Mouse (Mus musculus) hindbrain, embryonic 12.5 days (tissue): Measurements from ENCODE around the gene Abcg4. TPM values are rescaled to one million over a fixed set of nuclear protein-coding genes. Genes with fewer than 3 reads are reported as not detected.

Experiments used
- ATAC-seq: fragments of 200-750 bp; cut with Nextera tagmentation; 2 replicates; pipeline ENCODE4 v1.8.0; 2017; ENCODE audit warnings: moderate TSS enrichment; ENCODE audit not compliant: low FRiP score
- H3K27ac ChIP-seq: fragments of 300-500 bp; sonication (generic); 2 replicates; pipeline ENCODE4 v1.5.1; 2016; ENCODE audit warnings: mild to moderate bottlenecking
- H3K27me3 ChIP-seq: fragments of 300-500 bp; sonication (generic); 2 replicates; pipeline ENCODE4 v1.6.1; 2016; ENCODE audit warnings: mild to moderate bottlenecking
- H3K36me3 ChIP-seq: fragments of 300-500 bp; sonication (generic); 2 replicates; pipeline ENCODE4 v1.6.1; 2016; ENCODE audit warnings: mild to moderate bottlenecking
- H3K4me1 ChIP-seq: fragments of 300-500 bp; sonication (generic); 2 replicates; pipeline ENCODE4 v1.6.1; 2016
- H3K4me2 ChIP-seq: fragments of 300-500 bp; sonication (generic); replicated peaks from 2 replicates; pipeline ENCODE4 v1.6.1; 2016; ENCODE audit warnings: mild to moderate bottlenecking
- H3K4me3 ChIP-seq: fragments of 300-500 bp; sonication (generic); 2 replicates; pipeline ENCODE4 v1.5.1; 2016; ENCODE audit warnings: mild to moderate bottlenecking
- H3K9ac ChIP-seq: fragments of 300-500 bp; sonication (generic); 2 replicates; pipeline ENCODE4 v1.6.1; 2016; ENCODE audit warnings: mild to moderate bottlenecking, moderate library complexity
- H3K9me3 ChIP-seq: fragments of 300-500 bp; sonication (generic); replicated peaks from 2 replicates; pipeline ENCODE4 v1.6.1; 2016; ENCODE audit warnings: mild to moderate bottlenecking
- WGBS: fragments of 180-500 bp; shearing (Covaris S2); methylation state at CpG from one replicate; pipeline ENCODE4 v1.1.7; 2016; 5-methylcytosine and 5-hydroxymethylcytosine counted together
- microRNA-seq: library from miRNA; unstranded; fragments of <30 nt; microRNA quantifications from one replicate; pipeline ENCODE4, GENCODE M21; 2017
- polyA plus RNA-seq: library from polyadenylated mRNA; unstranded; fragments of >200 nt; fragmentation: Nextera tagmentation; extraction: Ambion mirVana; gene quantifications from 2 replicates; pipeline ENCODE4 v1.2.1, GENCODE M21; 2016

Abcg4 gene
- polyA plus RNA-seq, 1 experiment from 2014 or later: 12.9 TPM

DNA sequence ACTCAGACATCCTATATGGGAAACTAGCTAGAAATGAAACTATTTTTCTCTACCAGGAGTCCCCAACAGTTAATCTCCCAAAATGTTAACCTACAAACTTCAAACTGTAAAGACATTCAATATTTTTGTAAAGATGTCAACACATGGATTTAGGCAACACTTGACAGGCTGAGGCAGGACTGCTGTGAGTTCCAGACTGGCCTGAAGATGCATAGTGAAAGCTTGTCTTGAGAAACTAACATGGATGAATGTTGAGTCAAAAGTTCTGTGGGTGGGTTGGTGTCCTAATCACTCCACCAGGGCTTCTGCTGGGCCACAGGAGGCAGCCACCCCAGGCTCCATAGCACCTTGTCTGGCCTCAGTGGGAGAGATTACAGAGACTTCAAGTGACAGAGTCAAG lies 56.8 kb downstream of the Abcg4 start:
- peaks cover 24% of the 10 kb centered on the region for H3K4me1 ChIP-seq
- no peaks in the 10 kb centered on the region for H3K36me3 ChIP-seq
- H3K4me2 ChIP-seq: peak overlapping the region; percentile 67
- no peaks in the 10 kb centered on the region for H3K27me3 ChIP-seq
- H3K9me3 ChIP-seq: no peaks in the 10 kb centered on the region
- H3K9ac ChIP-seq: no peak overlapping the region
- ATAC-seq: no peak
- H3K4me3 ChIP-seq: no peak overlapping the region
- no peak overlapping the region for H3K27ac ChIP-seq

GRCm38 (mm10) chr9:44225993-44226392 lies 62.4 kb downstream of the Abcg4 start:
- H3K27me3 ChIP-seq: no peaks in the 10 kb centered on the region
- no peak overlapping the region for H3K4me3 ChIP-seq
- 67% methylated on average over 6 of the region's 6 CpGs for WGBS
- no peak for ATAC-seq
- peaks cover 8% of the 10 kb centered on the region; the same call in 1 of the 2 replicates for H3K4me1 ChIP-seq
- H3K36me3 ChIP-seq: no peaks in the 10 kb centered on the region
- no peak overlapping the region for H3K4me2 ChIP-seq
- H3K9me3 ChIP-seq: no peaks in the 10 kb centered on the region
- no peak overlapping the region for H3K9ac ChIP-seq
- H3K27ac ChIP-seq: no peak overlapping the region

Small RNA genes within 50 kb of the gene (microRNA-seq; reads per million reads assigned to microRNA genes)
- not detected for gene Gm44335

Other genes with a start within 250 kb of the Abcg4 start
- gene Thy1, start 245.2 kb downstream of the Abcg4 start, polyA plus RNA-seq: not detected in 2 replicates
- gene Usp2, start 221.6 kb downstream of the Abcg4 start, polyA plus RNA-seq: 11.5 and 14.2 TPM in 2 replicates
- 0.14 and 0.30 TPM in 2 replicates for gene Mfrp, start 186.9 kb downstream of the Abcg4 start, polyA plus RNA-seq
- 1.4 and 1.8 TPM in 2 replicates for gene C1qtnf5, start 181.4 kb downstream of the Abcg4 start, polyA plus RNA-seq
- 0.26 and 0.30 TPM in 2 replicates for gene Gm49380, start 175.1 kb downstream of the Abcg4 start, polyA plus RNA-seq
- 57.1 and 61.4 TPM in 2 replicates for gene Rnf26, start 175.1 kb downstream of the Abcg4 start, polyA plus RNA-seq
- gene Mcam, start 154.1 kb downstream of the Abcg4 start, polyA plus RNA-seq: 14.5 and 15.4 TPM in 2 replicates
- 26.2 and 30.5 TPM in 2 replicates for gene Cbl, start 54.6 kb downstream of the Abcg4 start, polyA plus RNA-seq
- not detected in 2 replicates for gene Ccdc153, start 47.9 kb downstream of the Abcg4 start, polyA plus RNA-seq
- gene Pdzd3, start 37.1 kb downstream of the Abcg4 start, polyA plus RNA-seq: 0.15 TPM in 1 of 2 replicates, not detected in the other
- 5.1 and 5.6 TPM in 2 replicates for gene Nlrx1, start 20.0 kb downstream of the Abcg4 start, polyA plus RNA-seq
- 28.9 and 32.5 TPM in 2 replicates for gene Hinfp, start 17.1 kb upstream of the Abcg4 start, polyA plus RNA-seq
- 20.2 and 22.2 TPM in 2 replicates for gene C2cd2l, start 31.7 kb upstream of the Abcg4 start, polyA plus RNA-seq
- 37.3 and 41.3 TPM in 2 replicates for gene Dpagt1, start 37.4 kb upstream of the Abcg4 start, polyA plus RNA-seq
- 273 and 290 TPM in 2 replicates for gene H2afx, start 46.1 kb upstream of the Abcg4 start, polyA plus RNA-seq
- 99.4 and 103 TPM in 2 replicates for gene Hmbs, start 55.6 kb upstream of the Abcg4 start, polyA plus RNA-seq
- gene Vps11, start 73.1 kb upstream of the Abcg4 start, polyA plus RNA-seq: 35.2 and 36.2 TPM in 2 replicates
- 35.8 and 39.1 TPM in 2 replicates for gene Hyou1, start 90.9 kb upstream of the Abcg4 start, polyA plus RNA-seq
- gene Slc37a4, start 108.2 kb upstream of the Abcg4 start, polyA plus RNA-seq: 38.7 TPM in 2 replicates
- gene Rps25, start 118.5 kb upstream of the Abcg4 start, polyA plus RNA-seq: 1,265 and 1,340 TPM in 2 replicates
- gene Trappc4, start 119.0 kb upstream of the Abcg4 start, polyA plus RNA-seq: 256 and 259 TPM in 2 replicates
- gene Ccdc84, start 130.0 kb upstream of the Abcg4 start, polyA plus RNA-seq: 32.9 and 36.7 TPM in 2 replicates
- gene Foxr1, start 152.5 kb upstream of the Abcg4 start, polyA plus RNA-seq: not detected in 2 replicates
- gene Upk2, start 166.4 kb upstream of the Abcg4 start, polyA plus RNA-seq: not detected in 2 replicates
- 12.3 and 15.5 TPM in 2 replicates for gene Bcl9l, start 194.2 kb upstream of the Abcg4 start, polyA plus RNA-seq